In the genomic region with DNA sequence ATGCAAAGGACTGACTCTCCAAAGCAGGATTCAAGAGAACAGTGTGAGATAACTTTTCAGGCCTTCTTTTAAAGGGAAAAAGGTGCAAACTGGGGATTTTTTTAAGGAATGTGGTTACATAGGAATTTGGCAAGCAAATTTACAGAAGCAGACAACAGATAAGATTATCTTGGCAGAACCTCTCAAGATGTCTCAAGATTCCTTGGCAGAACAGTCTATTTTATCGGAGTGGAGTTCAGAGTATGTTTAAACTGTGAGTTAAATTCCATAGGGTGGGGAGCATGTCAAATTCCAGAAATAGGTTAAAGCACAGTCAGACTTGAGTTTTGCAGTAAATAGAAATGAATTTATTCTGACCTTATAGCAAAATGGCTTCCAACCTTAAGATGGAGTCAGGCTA, we compare ENCODE assay signal across 36 mouse cellular contexts. TPM values are rescaled to one million over a fixed set of nuclear protein-coding genes. Genes with fewer than 3 reads are reported as not detected.
DNase-seq lines count a peak whose midpoint lies in the region; ATAC-seq and TF ChIP-seq lines count a peak whose summit lies in the region.
"Had no signal": no experiment of that assay in that cellular context is flagged by ENCODE, and none has a peak within 500 bp of the region (broad histone marks: within the 10 kb centered on the region; RNA-seq: fewer than 3 reads in every experiment).

No protein-coding gene starts in this region.

- H3K4me3 ChIP-seq in kidney, postnatal 0 days (replicated peaks; ENCODE audit: low read depth, low read length), result no peak overlapping the region
- no peak overlapping the region for H3K4me3 ChIP-seq in lung, postnatal 0 days (ENCODE audit: low read depth, low read length)
- H3K4me3 ChIP-seq in hindbrain, postnatal 0 days (ENCODE audit: low read length), result no peak overlapping the region
- H3K4me3 ChIP-seq: embryonic facial prominence, embryonic 15.5 days; erythroblast, embryonic 14.5 days; forebrain, embryonic 12.5 days; forebrain, embryonic 15.5 days; gastrocnemius, adult 2 months; heart, embryonic 10.5 days; heart, embryonic 13.5 days had no signal

- no peaks in the 10 kb centered on the region for H3K36me3 ChIP-seq in kidney, postnatal 0 days (ENCODE audit: insufficient read depth, low read length)
- H3K36me3 ChIP-seq in lung, postnatal 0 days (ENCODE audit: insufficient read depth, low read length), result no peaks in the 10 kb centered on the region
- H3K36me3 ChIP-seq in hindbrain, postnatal 0 days (ENCODE audit: insufficient read depth, low read length), result no peaks in the 10 kb centered on the region
- H3K36me3 ChIP-seq: embryonic facial prominence, embryonic 15.5 days; forebrain, embryonic 12.5 days; forebrain, embryonic 15.5 days; heart, embryonic 10.5 days; heart, embryonic 13.5 days had no signal

- H3K9me3 ChIP-seq in kidney, postnatal 0 days (replicated peaks; ENCODE audit: low read length), result no peaks in the 10 kb centered on the region
- H3K9me3 ChIP-seq in lung, postnatal 0 days (ENCODE audit: low read length), result no peaks in the 10 kb centered on the region
- no peaks in the 10 kb centered on the region for H3K9me3 ChIP-seq in hindbrain, postnatal 0 days (ENCODE audit: low read length)
- H3K9me3 ChIP-seq: embryonic facial prominence, embryonic 15.5 days; forebrain, embryonic 12.5 days; forebrain, embryonic 15.5 days; heart, embryonic 10.5 days; heart, embryonic 13.5 days had no signal

- no peaks in the 10 kb centered on the region for H3K27me3 ChIP-seq in kidney, postnatal 0 days (ENCODE audit: insufficient read depth, low read length)
- H3K27me3 ChIP-seq in lung, postnatal 0 days (replicated peaks; ENCODE audit: insufficient read depth, low read length), result no peaks in the 10 kb centered on the region
- no peaks in the 10 kb centered on the region for H3K27me3 ChIP-seq in hindbrain, postnatal 0 days (ENCODE audit: insufficient read depth, low read length)
- H3K27me3 ChIP-seq: embryonic facial prominence, embryonic 15.5 days; forebrain, embryonic 12.5 days; forebrain, embryonic 15.5 days; heart, embryonic 13.5 days; Patski had no signal

- no peak overlapping the region for H3K9ac ChIP-seq in kidney, postnatal 0 days (ENCODE audit: low read depth, low read length)
- H3K9ac ChIP-seq in lung, postnatal 0 days (replicated peaks; ENCODE audit: low read depth), result no peak overlapping the region
- no peak overlapping the region for H3K9ac ChIP-seq in hindbrain, postnatal 0 days (replicated peaks; ENCODE audit: low read length)
- H3K9ac ChIP-seq: embryonic facial prominence, embryonic 15.5 days; forebrain, embryonic 12.5 days; forebrain, embryonic 15.5 days; heart, embryonic 13.5 days; hindbrain, embryonic 14.5 days had no signal

- no peak for ATAC-seq in kidney, postnatal 0 days (replicated peaks; ENCODE audit: low FRiP score, low read depth)
- no peak; the same call in 1 of the 2 replicates for ATAC-seq in lung, postnatal 0 days
- ATAC-seq in hindbrain, postnatal 0 days, result no peak
- ATAC-seq: forebrain, embryonic 15.5 days; intestine, postnatal 0 days; Patski had no signal

- TF ChIP-seq EP300 in lung, postnatal 0 days (IDR thresholded peaks at IDR 0.05), result peak; percentile 22; the same call in 1 of the 2 replicates

- no peak overlapping the region for H3K27ac ChIP-seq in kidney, postnatal 0 days
- H3K27ac ChIP-seq in lung, postnatal 0 days (ENCODE audit: low read length), result no peak overlapping the region
- H3K27ac ChIP-seq in hindbrain, postnatal 0 days, result no peak overlapping the region
- H3K27ac ChIP-seq: embryonic facial prominence, embryonic 15.5 days; forebrain, embryonic 12.5 days; forebrain, embryonic 15.5 days; gastrocnemius, adult 2 months; heart, embryonic 10.5 days; heart, embryonic 13.5 days; hindbrain, embryonic 14.5 days had no signal

- 48% methylated on average over 1 of the region's 1 CpGs for WGBS in kidney, postnatal 0 days
- 20% methylated on average over 1 of the region's 1 CpGs for WGBS in lung, postnatal 0 days
- 77% methylated on average over 1 of the region's 1 CpGs for WGBS in hindbrain, postnatal 0 days

- no peak for TF ChIP-seq CTCF in kidney, postnatal 0 days (IDR thresholded peaks at IDR 0.05; ENCODE audit: low read depth)
- no peak for TF ChIP-seq CTCF in lung, postnatal 0 days (IDR thresholded peaks at IDR 0.05)
- TF ChIP-seq CTCF in hindbrain, postnatal 0 days (IDR thresholded peaks at IDR 0.05; ENCODE audit: low read depth), result no peak

- H3K4me2 ChIP-seq in kidney, postnatal 0 days (ENCODE audit: low read length), result no peak overlapping the region
- no peak overlapping the region for H3K4me2 ChIP-seq in lung, postnatal 0 days (replicated peaks; ENCODE audit: low read depth, low read length)
- no peak overlapping the region for H3K4me2 ChIP-seq in hindbrain, postnatal 0 days (ENCODE audit: low read depth, low read length)
- H3K4me2 ChIP-seq: embryonic facial prominence, embryonic 15.5 days; forebrain, embryonic 12.5 days; forebrain, embryonic 15.5 days; heart, embryonic 13.5 days; hindbrain, embryonic 14.5 days had no signal

- no peaks in the 10 kb centered on the region for H3K4me1 ChIP-seq in kidney, postnatal 0 days (replicated peaks; ENCODE audit: insufficient read depth, low read length)
- H3K4me1 ChIP-seq in lung, postnatal 0 days (ENCODE audit: insufficient read depth, low read depth, low read length), result no peaks in the 10 kb centered on the region
- H3K4me1 ChIP-seq in hindbrain, postnatal 0 days (ENCODE audit: insufficient read depth, low read length), result no peaks in the 10 kb centered on the region
- H3K4me1 ChIP-seq: forebrain, embryonic 12.5 days; forebrain, embryonic 15.5 days; heart, embryonic 10.5 days; heart, embryonic 13.5 days had no signal

- DNase-seq in kidney, postnatal 0 days (ENCODE audit: low spot score), result peak; percentile 9
- DNase-seq in kidney, postnatal 10 days, result no peak
- peak; percentile 56 for DNase-seq in lung, postnatal 0 days (ENCODE audit: low spot score)
- no peak for DNase-seq in lung, postnatal 25 days (ENCODE audit: low spot score)
- peak; percentile 37 for DNase-seq in brain, adult 2 months (ENCODE audit: low read depth, low spot score)
- no peak for DNase-seq in gastrocnemius, postnatal 4 days (ENCODE audit: low spot score in 2 of 2)
- DNase-seq in hindbrain, postnatal 0 days (ENCODE audit: low spot score), result no peak
- DNase-seq: adrenal gland, postnatal 14 days; cerebellum, adult 11-12 months; cerebellum, adult 8-10 months; cerebellum, postnatal 10 days; cerebellum, postnatal 36 days; embryo, embryonic 11 days; gastrocnemius, adult 2 months; gastrocnemius, postnatal 14 days; heart, adult 18-20 months; heart, postnatal 14 days; heart, postnatal 4 days had no signal

RNA-seq across cellular contexts. Expression of gene Zfp658, which starts 5.2 kb away (rescaled TPM):
- polyA plus RNA-seq in kidney, postnatal 0 days (2015; fragmentation: Nextera tagmentation; extraction: Ambion mirVana), result 1.8 and 2.1 TPM in 2 replicates
- polyA plus RNA-seq in lung, postnatal 0 days (2015; fragmentation: Nextera tagmentation; extraction: Ambion mirVana), result 1.7 and 1.8 TPM in 2 replicates
- total RNA-seq in gastrocnemius, postnatal 4 days (2021), result 1 to 10 TPM; 2.2 to 2.3 TPM
- total RNA-seq in hindbrain, postnatal 0 days (2014; rRNA removed), result 8.0 and 8.3 TPM in 2 replicates
- polyA plus RNA-seq in hindbrain, postnatal 0 days (2015; fragmentation: Nextera tagmentation; extraction: Ambion mirVana), result 2.5 and 3.3 TPM in 2 replicates
- polyA plus RNA-seq: erythroblast, embryonic 14.5 days had no signal

RNA-seq across cellular contexts. Expression of gene Cd33, which starts 12.7 kb away (rescaled TPM):
- 0.75 and 1.2 TPM in 2 replicates for polyA plus RNA-seq in kidney, postnatal 0 days (2015; fragmentation: Nextera tagmentation; extraction: Ambion mirVana)
- 5.0 and 6.2 TPM in 2 replicates for polyA plus RNA-seq in lung, postnatal 0 days (2015; fragmentation: Nextera tagmentation; extraction: Ambion mirVana)
- total RNA-seq in gastrocnemius, postnatal 4 days (2021), result 1 to 10 TPM; 4.4 to 5.5 TPM
- 1.4 and 2.0 TPM in 2 replicates for total RNA-seq in hindbrain, postnatal 0 days (2014; rRNA removed)
- 1.8 and 2.0 TPM in 2 replicates for polyA plus RNA-seq in hindbrain, postnatal 0 days (2015; fragmentation: Nextera tagmentation; extraction: Ambion mirVana)
- polyA plus RNA-seq: erythroblast, embryonic 14.5 days had no signal

RNA-seq across cellular contexts. Expression of gene Zfp719, which starts 22.5 kb away (rescaled TPM):
- 7.8 and 9.3 TPM in 2 replicates for polyA plus RNA-seq in kidney, postnatal 0 days (2015; fragmentation: Nextera tagmentation; extraction: Ambion mirVana)
- polyA plus RNA-seq in lung, postnatal 0 days (2015; fragmentation: Nextera tagmentation; extraction: Ambion mirVana), result 5.7 and 6.0 TPM in 2 replicates
- 10 to 100 TPM in 1 of 2 experiments, 1 to 10 TPM in 1; 7.8 to 11.8 TPM for total RNA-seq in gastrocnemius, postnatal 4 days (2021)
- 10.8 and 11.6 TPM in 2 replicates for total RNA-seq in hindbrain, postnatal 0 days (2014; rRNA removed)
- polyA plus RNA-seq in hindbrain, postnatal 0 days (2015; fragmentation: Nextera tagmentation; extraction: Ambion mirVana), result 4.7 and 5.3 TPM in 2 replicates
- polyA plus RNA-seq: erythroblast, embryonic 14.5 days had no signal

RNA-seq across cellular contexts. Expression of gene Zfp819, which starts 50.1 kb away (rescaled TPM):
- 0.08 TPM in 1 of 2 replicates, not detected in the other for polyA plus RNA-seq in kidney, postnatal 0 days (2015; fragmentation: Nextera tagmentation; extraction: Ambion mirVana)
- 0.08 and 0.27 TPM in 2 replicates for polyA plus RNA-seq in lung, postnatal 0 days (2015; fragmentation: Nextera tagmentation; extraction: Ambion mirVana)
- total RNA-seq in gastrocnemius, postnatal 4 days (2021), result not detected
- total RNA-seq in hindbrain, postnatal 0 days (2014; rRNA removed), result 1.0 TPM in 1 of 2 replicates, not detected in the other
- polyA plus RNA-seq in hindbrain, postnatal 0 days (2015; fragmentation: Nextera tagmentation; extraction: Ambion mirVana), result 0.40 and 0.62 TPM in 2 replicates
- total RNA-seq: adrenal gland, postnatal 14 days; gastrocnemius, adult 2 months; gastrocnemius, postnatal 14 days; heart, adult 18-20 months; heart, postnatal 14 days; heart, postnatal 4 days had no signal
- polyA plus RNA-seq: heart, embryonic 13.5 days; heart, embryonic 16.5 days; intestine, embryonic 14.5 days; intestine, postnatal 0 days had no signal

RNA-seq across cellular contexts. Expression of gene 4931406B18Rik, which starts 51.2 kb away (rescaled TPM):
- polyA plus RNA-seq in kidney, postnatal 0 days (2015; fragmentation: Nextera tagmentation; extraction: Ambion mirVana), result not detected in 2 replicates
- not detected in 2 replicates for polyA plus RNA-seq in lung, postnatal 0 days (2015; fragmentation: Nextera tagmentation; extraction: Ambion mirVana)
- total RNA-seq in gastrocnemius, postnatal 4 days (2021), result not detected
- total RNA-seq in hindbrain, postnatal 0 days (2014; rRNA removed), result 0.05 TPM in 1 of 2 replicates, not detected in the other
- polyA plus RNA-seq in hindbrain, postnatal 0 days (2015; fragmentation: Nextera tagmentation; extraction: Ambion mirVana), result not detected in 2 replicates
- total RNA-seq: adrenal gland, adult 18-20 months; adrenal gland, postnatal 14 days; adrenal gland, postnatal 4 days; ES-E14; gastrocnemius, adult 2 months; gastrocnemius, postnatal 14 days; heart, adult 18-20 months; heart, postnatal 14 days; heart, postnatal 4 days had no signal
- polyA plus RNA-seq: cortical plate, adult 2 months; embryonic facial prominence, embryonic 11.5 days; embryonic facial prominence, embryonic 15.5 days; erythroblast, embryonic 14.5 days; forebrain, embryonic 12.5 days; forebrain, embryonic 15.5 days; gonadal fat pad, adult 2 months; heart, embryonic 10.5 days; heart, embryonic 13.5 days; heart, embryonic 16.5 days; hindbrain, embryonic 11.5 days; intestine, embryonic 14.5 days; intestine, postnatal 0 days; Patski had no signal

Comparison
In these comparisons a context has a peak if more than half of its experiments do, and no peak if none do; other contexts are left out.
1. DNase-seq: peak in kidney, postnatal 0 days (single experiment), lung, postnatal 0 days (single experiment) and brain, adult 2 months (single experiment); none in kidney, postnatal 10 days (single experiment), lung, postnatal 25 days (single experiment), gastrocnemius, postnatal 4 days (0 of 2) and hindbrain, postnatal 0 days (single experiment).